Mouse (Mus musculus) cerebellum, adult 18-20 months (tissue): ENCODE data around the gene Psmd1.

Experiments used
- DNase-seq, 2 experiments: peaks; one replicate each; pipeline ENCODE4 v3.0.0; 2021

Gene Psmd1

GRCm38 (mm10) chr1:86160479-86160878 lies 96.3 kb downstream of the Psmd1 start:
- DNase-seq: no peak

GRCm38 (mm10) chr1:86161061-86161460 lies 96.9 kb downstream of the Psmd1 start:
- no peak for DNase-seq

GRCm38 (mm10) chr1:86174602-86175001 lies 110.4 kb downstream of the Psmd1 start:
- no peak for DNase-seq

GRCm38 (mm10) chr1:86176066-86176465 lies 111.9 kb downstream of the Psmd1 start:
- DNase-seq: no peak

- DNase-seq: peak; percentile 87 to 88
Measured at GRCm38 (mm10) chr1:86178462-86179253, 114.5 kb downstream of the Psmd1 start.

GRCm38 (mm10) chr1:86182004-86182709 lies 118.0 kb downstream of the Psmd1 start:
- DNase-seq: peak in 1 of 2 experiments; percentile 12

GRCm38 (mm10) chr1:86183577-86184263 lies 119.5 kb downstream of the Psmd1 start:
- DNase-seq: no peak

- DNase-seq: no peak
Measured at GRCm38 (mm10) chr1:86186762-86187161, 122.6 kb downstream of the Psmd1 start.

- no peak for DNase-seq
Measured at GRCm38 (mm10) chr1:86187856-86188255, 123.7 kb downstream of the Psmd1 start.

- no peak for DNase-seq
Measured at GRCm38 (mm10) chr1:86188271-86188670, 124.1 kb downstream of the Psmd1 start.
